Mouse (Mus musculus) adipose tissue, adult 10 weeks (tissue): ENCODE data around the gene Gm47791. TPM values are rescaled to one million over a fixed set of nuclear protein-coding genes. Genes with fewer than 3 reads are reported as not detected.

ENCODE experiments used
- polyA plus RNA-seq: library from polyadenylated mRNA; stranded (reverse); fragments of 350-450 nt; fragmentation: Illumina TruSeq; extraction: RNeasy Lipid Tissue Mini Kit (QIAGEN cat#74804); gene quantifications from one replicate; pipeline ENCODE4 v1.2.3, GENCODE M21; 2014; ENCODE audit warnings: low read depth, low replicate concordance

Gene Gm47791
- polyA plus RNA-seq: not detected

DNA sequence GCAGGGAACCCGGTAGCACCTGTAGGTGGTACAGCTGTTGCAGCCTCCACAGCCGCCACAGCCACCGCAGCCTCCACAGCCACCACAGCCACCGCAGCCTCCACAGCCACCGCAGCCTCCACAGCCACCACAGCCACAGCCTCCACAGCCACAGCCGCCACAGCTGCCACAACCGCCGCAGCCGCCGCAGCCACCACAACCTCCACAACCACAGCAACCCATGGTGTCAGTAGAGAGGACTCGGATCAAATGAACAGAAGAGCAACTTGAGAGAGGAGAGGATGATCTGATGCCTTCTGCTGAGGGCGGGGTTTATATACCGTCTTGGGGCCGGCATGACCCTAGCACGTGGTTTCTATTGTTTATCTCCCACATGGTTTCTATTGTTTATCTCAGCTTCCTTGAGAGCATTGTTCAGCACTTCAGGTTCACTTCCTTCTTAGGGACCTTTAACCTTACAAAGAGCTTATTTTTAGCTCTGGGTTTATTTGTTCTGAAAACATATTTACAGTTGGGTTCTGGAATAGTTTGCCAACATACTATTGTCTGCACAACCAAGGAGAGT is at the start of gene Gm47791:
Gene Gm47791, minus strand, starts transcription at position 222 of the 565 bp plus-strand sequence.

DNA sequence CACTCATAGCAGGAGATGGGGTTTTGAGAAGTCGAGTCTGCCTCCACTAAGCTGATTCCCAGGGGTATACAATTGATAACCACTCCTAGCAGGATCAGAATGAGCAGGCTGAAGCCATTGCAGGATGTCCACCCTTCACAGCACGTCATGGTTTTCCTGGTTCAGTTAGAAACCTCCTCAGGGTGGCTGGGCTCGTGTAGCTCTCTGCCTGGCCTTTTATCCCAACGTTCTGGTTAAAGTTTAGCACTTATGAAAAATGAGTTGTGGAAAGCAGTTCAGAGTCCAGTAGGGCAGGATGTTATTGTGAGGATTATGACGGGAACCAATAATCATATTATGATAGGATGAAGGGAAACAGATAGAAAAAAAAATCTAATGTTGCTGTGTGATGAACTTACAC is 2.8 kb downstream of the Gm47791 start, which contains the start of gene Tm4sf20:
Gene Tm4sf20, minus strand, starts transcription at position 193 of the 400 bp plus-strand sequence.

GRCm38 (mm10) chr1:82724339-82725025 is 46.6 kb downstream of the Gm47791 start, which contains the start of gene Mff:
Gene Mff (plus strand): TSS chr1:82724890.

Other genes starting within 250 kb of the Gm47791 start
- gene Col4a4, start 184.4 kb downstream of the Gm47791 start, polyA plus RNA-seq: 11.3 TPM
- 7.8 TPM for gene Col4a3, start 184.3 kb downstream of the Gm47791 start, polyA plus RNA-seq
- 101 TPM for gene Mff, start 46.4 kb downstream of the Gm47791 start, polyA plus RNA-seq
- not detected for gene Tm4sf20, start 2.8 kb downstream of the Gm47791 start, polyA plus RNA-seq
- gene Agfg1, start 68.2 kb upstream of the Gm47791 start, polyA plus RNA-seq: 23.5 TPM
- gene A030005L19Rik, start 142.1 kb upstream of the Gm47791 start, polyA plus RNA-seq: not detected
- not detected for gene A030014E15Rik, start 153.7 kb upstream of the Gm47791 start, polyA plus RNA-seq
- not detected for gene Gm6217, start 160.2 kb upstream of the Gm47791 start, polyA plus RNA-seq
- not detected for gene A030003K21Rik, start 172.1 kb upstream of the Gm47791 start, polyA plus RNA-seq
- gene Gm7544, start 184.8 kb upstream of the Gm47791 start, polyA plus RNA-seq: not detected
- not detected for gene Gm47955, start 189.0 kb upstream of the Gm47791 start, polyA plus RNA-seq
- gene Gm47959, start 229.3 kb upstream of the Gm47791 start, polyA plus RNA-seq: not detected